Mouse (Mus musculus): ENCODE measurements around the gene Ctnnd2. TPM values are rescaled to one million over a fixed set of nuclear protein-coding genes. Genes with fewer than 3 reads are reported as not detected.

The Ctnnd2 gene
- polyA plus RNA-seq, 1 experiment = 0.81 TPM

GRCm38 (mm10) chr15:30719226-30719625 is 546.8 kb downstream of the Ctnnd2 start:
- no peak for DNase-seq (ENCODE audit: low read depth)

DNA sequence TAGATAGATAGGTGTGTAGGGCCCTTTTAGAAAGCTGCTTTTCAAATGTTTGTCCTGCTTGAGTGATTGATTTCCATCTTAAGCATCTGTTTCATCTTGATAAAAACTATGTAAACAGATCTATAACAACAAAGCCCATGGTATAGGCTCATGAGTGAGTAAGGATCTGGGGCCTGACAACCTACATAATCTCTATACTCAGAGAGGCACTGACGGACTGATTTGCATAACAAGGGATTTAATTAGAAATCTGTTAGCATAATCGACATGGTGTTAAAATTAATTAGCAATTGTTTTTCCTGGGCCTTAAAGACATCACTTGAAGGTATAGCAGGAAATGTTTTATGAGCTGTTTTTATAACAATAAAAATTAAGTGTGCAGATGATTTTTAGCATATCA is 548.7 kb downstream of the Ctnnd2 start:
- DNase-seq (ENCODE audit: low read depth) = no peak

- no peak for DNase-seq (ENCODE audit: low read depth)
These were observed 553.7 kb downstream of the Ctnnd2 start for GRCm38 (mm10) chr15:30726066-30726465.

DNA sequence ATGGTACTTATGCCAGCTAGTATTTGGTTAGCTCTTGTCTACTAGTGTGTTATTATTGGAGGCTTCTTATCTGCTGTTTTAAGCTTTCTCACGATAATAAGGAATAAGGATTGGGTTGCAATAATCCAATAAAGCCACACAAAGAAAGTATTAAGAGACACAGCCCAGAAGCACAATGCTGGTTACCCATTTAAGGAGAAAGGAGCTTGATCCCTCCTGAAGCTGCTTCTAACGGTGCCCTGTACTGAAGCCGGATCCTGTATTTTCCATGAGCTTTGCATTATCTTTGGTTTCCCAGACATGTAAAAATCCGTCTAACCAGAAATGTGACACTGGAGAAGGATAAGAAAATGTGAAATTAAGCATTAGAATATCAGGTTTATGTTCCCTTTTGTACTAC is 565.8 kb downstream of the Ctnnd2 start:
- no peak for DNase-seq (ENCODE audit: low read depth)

- peak; percentile 9 for DNase-seq (ENCODE audit: low read depth)
These were observed 568.3 kb downstream of the Ctnnd2 start for GRCm38 (mm10) chr15:30740728-30741127.

GRCm38 (mm10) chr15:30757991-30758390 is 585.6 kb downstream of the Ctnnd2 start:
- no peak for DNase-seq (ENCODE audit: low read depth)

- no peak for DNase-seq (ENCODE audit: low read depth)
These were observed 589.8 kb downstream of the Ctnnd2 start for GRCm38 (mm10) chr15:30762211-30762610.

- no peak for DNase-seq (ENCODE audit: low read depth)
These were observed 590.4 kb downstream of the Ctnnd2 start for GRCm38 (mm10) chr15:30762695-30763285.

- DNase-seq (ENCODE audit: low read depth) = no peak
These were observed 604.5 kb downstream of the Ctnnd2 start for GRCm38 (mm10) chr15:30776931-30777330.

GRCm38 (mm10) chr15:30777801-30778200 is 605.4 kb downstream of the Ctnnd2 start:
- DNase-seq (ENCODE audit: low read depth) = no peak

DNA sequence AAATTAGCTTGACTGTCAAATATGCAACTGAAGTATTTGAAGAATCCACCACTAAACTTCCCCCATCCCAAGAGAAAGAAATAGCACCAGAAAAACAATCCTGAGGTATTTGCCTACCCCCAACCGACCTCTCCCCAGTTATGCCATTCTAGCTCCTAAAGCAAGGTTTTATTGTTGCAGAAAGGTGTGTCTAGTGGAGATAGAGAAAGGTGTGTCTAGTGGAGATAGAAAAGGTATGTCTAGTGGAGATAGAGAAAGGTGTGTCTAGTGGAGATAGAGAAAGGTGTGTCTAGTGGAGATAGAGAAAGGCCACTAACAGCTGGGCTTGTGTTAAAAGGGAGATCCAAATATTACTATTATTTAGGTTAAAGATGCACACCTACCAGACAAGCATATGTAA is 607.5 kb downstream of the Ctnnd2 start:
- no peak for DNase-seq (ENCODE audit: low read depth)

DNA sequence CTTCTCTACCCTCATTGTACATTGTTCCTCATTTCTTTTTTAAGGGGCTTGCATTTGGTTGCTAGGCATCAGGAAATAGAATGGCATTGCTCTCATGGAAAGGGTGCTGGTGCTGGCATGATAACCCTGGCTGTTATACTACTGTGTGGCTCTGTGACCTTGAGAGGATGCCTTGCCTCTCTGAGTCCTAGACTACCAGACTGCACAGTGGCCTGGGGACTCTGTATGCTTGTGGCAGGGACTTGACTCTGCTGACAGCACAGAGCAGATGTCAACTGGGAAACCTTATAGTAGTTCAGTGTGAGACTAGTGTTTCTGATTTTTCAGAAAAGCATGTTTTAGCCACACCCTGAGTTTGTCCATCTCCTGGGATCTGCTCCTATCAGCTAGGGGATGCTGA is 608.6 kb downstream of the Ctnnd2 start:
- DNase-seq (ENCODE audit: low read depth) = no peak

DNA sequence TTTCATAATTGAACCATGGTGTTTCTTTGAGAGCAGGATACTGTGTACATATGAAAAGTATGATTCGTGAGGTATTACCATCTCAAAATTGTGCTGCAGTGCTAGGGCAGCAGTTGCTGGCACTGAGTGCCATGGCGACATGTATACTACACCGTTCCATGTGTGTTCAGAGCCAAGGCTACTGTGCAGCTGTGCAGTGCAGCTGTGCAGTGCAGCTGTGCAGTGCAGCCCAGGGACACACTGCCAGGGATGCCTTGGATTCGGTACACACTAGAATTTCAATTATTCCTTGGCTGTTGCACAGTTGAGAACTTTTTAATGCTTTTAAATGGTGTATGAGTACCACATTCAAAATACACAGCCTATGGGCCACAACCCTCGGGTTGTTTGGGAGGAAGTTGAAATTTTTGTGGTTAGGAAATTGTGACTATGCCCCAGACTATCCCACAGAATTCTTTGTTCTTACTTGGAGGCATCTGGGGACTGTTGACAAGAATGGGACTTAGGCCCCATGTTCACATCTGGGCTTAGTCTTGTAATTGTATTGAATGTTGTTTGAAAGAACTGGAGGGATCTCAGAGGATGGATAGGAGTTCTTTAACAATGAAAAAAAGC is 613.4 kb downstream of the Ctnnd2 start:
- no peak for DNase-seq (ENCODE audit: low read depth)

DNA sequence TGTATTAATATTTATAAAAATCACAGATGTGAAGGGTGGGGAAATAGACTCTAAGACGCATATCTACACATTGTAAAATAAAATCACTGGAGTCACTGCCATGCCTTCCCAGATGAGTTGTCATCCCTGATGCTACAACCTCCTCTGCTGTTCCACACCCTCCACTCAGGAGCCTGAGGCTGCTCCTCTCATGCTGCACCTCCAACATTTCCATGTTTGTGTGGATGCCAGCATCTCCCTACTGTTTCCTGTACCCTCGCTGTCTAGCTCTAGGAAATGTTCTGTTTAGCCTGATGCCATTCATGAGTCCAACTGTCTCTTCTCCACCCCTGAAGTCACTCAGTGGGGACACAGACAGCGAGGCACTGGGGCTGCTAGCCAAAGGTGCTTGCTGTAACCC is 620.9 kb downstream of the Ctnnd2 start:
- DNase-seq (ENCODE audit: low read depth) = no peak

DNA sequence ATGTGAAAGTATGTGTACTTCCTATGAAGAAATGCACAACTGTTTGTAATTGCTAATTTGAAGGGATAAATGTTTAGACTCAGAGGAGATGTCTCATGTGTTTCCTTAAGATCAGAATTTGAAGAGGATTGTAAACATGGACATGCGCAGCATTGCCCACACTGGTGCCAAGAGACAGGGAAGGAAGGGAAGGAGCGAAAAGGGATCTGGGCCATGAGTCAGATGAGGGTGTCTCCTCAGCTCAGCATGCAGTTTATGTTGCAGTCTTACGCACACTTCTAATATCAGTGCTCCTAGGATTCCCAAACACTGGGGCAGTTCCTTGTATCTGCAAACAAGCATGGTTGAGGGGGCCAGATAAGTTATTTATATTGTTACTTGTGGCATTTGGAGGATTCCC is 623.3 kb downstream of the Ctnnd2 start:
- no peak for DNase-seq (ENCODE audit: low read depth)

GRCm38 (mm10) chr15:30827424-30828263 is 655.3 kb downstream of the Ctnnd2 start:
- no peak for DNase-seq (ENCODE audit: low read depth)

DNA sequence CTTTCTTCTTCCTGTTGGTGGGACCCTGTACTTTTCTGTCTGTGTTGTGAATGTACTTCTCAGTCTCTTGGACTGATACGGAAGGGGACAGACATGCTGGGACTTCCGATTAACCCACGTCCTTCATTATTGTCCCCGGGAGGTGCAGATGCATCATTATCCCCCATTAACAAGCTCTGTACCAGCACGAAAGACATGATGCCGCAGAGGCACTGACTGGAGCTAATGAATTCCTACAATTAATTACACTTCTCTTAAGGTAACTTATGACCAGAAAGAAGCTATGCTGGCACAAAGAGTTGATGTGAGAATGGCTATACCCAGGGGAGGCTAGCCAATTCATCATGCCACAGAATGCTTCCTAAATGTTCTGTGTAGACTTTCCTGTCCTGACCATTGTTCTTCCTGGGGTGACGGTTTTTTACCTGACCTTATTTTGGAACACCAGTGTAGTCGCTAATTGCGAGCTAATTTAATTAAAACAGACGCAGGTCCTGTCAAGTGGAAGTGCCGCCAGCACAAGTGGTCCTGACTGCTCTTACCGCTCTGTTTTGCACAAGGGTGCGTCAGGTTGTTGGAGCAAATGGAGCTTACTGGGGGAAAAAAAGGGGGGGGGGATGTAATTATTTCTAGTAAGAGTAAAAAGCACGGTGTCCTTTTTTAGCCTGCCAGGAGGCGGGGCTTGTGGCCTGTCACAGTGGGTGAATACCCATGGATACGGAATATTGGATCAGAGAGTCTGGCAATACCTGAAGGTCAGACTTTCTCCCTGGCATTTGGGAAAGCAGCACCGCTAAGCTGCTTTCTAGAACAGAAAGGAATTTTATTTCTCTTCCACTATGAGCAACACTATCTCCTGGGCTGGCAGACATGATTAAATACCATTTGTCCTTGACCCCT is 685.1 kb downstream of the Ctnnd2 start:
- no peak for DNase-seq (ENCODE audit: low read depth)

GRCm38 (mm10) chr15:30867429-30867828 is 695.0 kb downstream of the Ctnnd2 start:
- DNase-seq (ENCODE audit: low read depth) = no peak

DNA sequence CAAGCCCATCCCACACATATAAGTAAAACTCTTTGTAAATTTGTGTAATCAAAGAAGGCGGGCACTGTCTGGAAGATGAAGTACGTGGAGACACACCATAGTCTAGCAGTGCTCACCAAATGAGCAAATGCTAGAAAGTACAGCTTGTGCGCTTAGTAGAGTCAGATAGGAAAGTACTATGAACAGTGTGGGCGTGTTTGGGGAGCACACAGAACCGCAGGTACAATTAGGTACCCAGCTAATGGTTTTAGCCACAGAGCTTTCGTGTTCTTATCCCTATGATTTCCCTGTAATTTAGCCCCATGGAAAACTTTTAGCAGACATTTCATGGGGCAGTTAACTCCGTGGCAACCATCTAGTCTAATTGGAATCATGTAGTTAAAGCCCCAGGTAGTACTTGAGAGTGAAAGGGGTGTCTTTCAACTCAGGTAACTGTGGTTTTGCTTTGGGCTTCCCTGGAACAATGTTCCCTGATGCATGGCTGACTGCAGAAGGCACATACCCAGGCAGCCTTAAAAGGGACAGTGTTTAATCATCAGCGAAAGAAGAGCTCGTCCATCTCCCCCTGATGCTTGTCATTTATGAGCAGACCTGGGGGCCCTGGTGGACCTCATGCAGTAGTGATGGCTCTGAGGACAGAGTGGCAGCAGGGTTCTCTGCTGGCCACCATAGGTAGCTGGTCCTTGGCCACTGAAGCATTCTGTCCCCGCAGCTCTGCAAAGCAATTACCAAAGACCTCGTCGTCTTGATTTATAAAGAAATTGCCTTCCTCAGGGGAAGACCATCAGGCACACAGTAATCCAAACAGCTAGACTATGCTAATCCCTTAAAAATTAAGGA is 697.5 kb downstream of the Ctnnd2 start:
- DNase-seq (ENCODE audit: low read depth) = no peak

GRCm38 (mm10) chr15:30875523-30875922 is 703.1 kb downstream of the Ctnnd2 start:
- no peak for DNase-seq (ENCODE audit: low read depth)
